Mouse (Mus musculus) CD8-positive naive resting alpha-beta T cell, adult 2 months (primary cell): ENCODE measurements around the gene Rabl6.

ENCODE experiments used
- DNase-seq, 2 experiments: peaks; one replicate each; pipeline ENCODE4 v3.0.0; 2022; ENCODE audit warnings: low read depth in 2 of 2, low spot score in 2 of 2

Gene Rabl6

GRCm38 (mm10) chr2:25549021-25549991 lies 59.0 kb downstream of the Rabl6 start:
- peak; percentile 62 to 63 for DNase-seq

DNA sequence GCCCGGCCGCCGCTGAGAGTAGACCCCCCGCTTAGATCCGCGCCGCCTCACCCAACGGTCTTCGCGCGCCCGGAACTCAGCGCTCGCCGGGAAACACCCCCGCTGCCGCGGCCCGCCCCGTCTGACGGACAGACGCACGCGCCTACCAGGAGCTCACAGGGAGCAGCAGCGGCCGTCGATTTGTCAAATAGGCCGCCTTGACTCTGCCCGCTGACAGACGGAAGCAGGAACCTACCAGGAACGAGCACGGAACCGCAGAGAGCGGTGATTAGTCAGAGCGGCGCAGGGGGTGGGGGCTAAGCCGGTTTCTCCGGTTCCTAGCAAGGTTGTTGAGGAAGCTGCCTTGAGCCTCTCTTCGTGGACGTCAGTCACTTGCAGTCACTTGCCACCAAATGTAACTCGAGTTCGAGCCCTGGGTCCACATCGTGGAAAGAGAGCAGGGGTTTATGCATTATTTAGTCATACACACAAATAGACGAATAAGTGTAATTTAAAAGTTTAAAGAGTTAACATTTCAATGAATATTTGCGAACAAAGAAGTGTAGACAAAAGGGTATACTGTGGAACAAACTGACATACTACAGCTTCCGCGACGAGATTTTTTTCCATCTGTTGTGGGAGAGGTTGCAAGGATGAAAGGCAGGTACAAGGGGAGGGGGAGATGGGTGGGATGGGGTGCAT lies 61.4 kb downstream of the Rabl6 start, which contains the start of gene Traf2:
Gene Traf2 (minus strand): TSS at position 130 of the 681 bp plus-strand sequence.
- peak; percentile 96 to 98 for DNase-seq

DNA sequence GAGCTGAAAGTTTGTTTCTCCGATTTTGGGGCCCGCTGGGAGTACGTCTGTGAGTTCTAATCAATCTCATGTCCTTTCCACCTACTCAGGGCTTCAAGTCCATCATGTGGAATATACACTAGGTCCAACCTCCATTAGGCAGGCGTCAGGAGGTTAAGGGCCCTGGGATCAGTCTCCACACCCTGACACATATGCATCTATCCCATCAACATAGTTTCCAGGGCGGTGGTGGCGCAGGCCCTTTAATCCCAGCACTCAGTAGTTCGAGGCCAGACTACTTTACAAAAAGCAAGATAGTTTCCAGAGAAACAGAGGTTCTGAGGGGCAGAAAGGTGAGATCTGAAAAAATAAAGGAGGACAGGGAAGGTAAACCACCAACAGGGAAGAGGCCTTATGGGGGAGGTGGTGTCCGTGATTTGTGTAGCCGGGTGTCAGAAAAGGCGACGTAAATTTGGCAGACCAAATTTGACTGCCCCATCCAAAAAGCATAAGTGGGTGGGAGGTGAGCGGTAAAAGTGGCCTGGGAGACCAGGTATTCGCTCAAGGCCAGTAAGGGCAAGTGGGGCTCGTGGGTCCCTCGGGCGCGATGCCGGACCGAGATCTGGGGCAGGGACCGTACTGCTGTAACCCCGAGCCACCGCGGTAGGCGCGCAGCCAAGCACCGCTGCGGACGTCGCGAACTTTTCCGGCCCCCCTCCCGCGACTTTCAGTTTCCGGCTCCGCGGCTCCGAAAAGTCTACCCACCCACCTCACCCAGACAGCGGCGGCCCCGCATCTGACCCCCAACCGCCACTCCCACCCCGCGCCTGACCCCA lies 62.1 kb downstream of the Rabl6 start:
- DNase-seq = no peak

DNA sequence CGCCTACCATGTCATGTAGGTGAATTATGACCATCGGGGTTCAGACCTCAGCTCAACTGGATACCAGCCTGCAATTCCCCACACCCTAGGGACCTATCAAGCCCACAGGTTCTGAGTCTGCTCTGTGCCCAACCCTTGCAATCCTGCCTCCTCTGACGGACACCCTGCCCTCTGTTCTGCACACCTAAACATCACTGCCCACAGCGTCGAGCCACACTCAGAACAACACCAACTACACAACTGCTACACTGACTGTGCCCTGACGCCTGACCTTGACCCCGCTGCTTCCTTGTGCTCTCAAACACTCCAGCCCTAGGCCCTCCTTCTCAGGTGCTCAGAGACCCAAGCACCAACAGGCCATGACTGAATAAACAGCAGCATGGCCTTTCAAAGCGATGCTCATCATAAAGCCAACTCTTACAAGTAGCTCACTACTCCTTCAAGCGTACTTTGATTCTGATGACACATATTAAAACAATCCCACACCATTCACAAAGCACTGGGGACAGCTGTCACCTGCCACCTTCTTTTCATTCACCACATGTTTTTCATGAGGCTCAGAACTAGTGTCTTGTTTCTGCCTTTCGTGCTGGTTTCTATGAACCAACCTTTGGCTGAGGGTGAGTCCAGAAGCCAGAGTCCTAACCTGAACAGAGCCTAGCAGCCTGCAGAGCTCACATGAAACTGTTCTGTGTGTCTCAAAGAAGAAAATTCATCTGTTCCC lies 66.5 kb downstream of the Rabl6 start:
- DNase-seq = no peak

DNA sequence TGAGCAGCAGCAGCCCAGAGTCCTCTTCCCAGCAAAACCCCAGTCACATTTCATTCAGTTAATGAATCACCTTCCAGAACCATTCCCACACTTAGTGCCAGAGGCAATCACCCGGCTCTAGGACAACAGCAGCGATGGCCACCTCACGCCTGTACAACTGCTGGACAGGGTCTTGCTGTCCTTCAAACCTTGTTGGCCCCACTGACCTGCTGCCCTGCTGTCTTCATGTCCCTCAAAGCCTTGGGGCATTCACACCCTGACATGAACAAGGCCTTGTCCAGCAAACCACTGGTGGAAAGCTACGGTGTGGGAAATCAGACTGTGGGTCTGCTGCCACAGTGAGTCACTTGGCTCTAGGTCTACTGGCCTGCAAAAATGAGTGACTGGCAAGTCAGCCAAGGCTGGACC lies 67.8 kb downstream of the Rabl6 start:
- DNase-seq = no peak

- DNase-seq = no peak
Measured at GRCm38 (mm10) chr2:25536531-25536930, 71.8 kb downstream of the Rabl6 start.

DNA sequence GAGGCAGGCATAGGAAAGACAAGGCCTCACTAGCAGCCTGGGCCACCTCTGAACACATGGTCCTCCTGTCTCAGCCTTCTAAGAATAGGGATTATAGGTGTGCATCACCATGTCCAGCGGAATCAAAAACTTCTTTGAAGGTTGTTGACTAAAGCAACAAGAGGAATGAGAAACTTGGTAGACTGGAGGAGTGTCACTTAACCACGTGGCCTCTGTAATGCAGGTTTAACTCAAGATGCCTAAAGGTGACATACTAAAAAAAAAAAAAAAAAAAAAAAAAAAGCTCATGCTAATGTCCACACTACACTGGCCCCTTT lies 73.5 kb downstream of the Rabl6 start:
- no peak for DNase-seq

- DNase-seq = peak; percentile 41 to 48
Measured at GRCm38 (mm10) chr2:25534178-25534865, 74.0 kb downstream of the Rabl6 start.

GRCm38 (mm10) chr2:25533707-25534106 lies 74.6 kb downstream of the Rabl6 start:
- no peak for DNase-seq
